Mouse (Mus musculus): ENCODE data around the gene Rbl1.

- TF ChIP-seq POLR2A (IDR thresholded peaks at IDR 0.05; ENCODE audit: insufficient read depth, low read depth, low read length) (no peak), CTCF (IDR thresholded peaks at IDR 0.05) (no peak), EP300 (IDR thresholded peaks at IDR 0.05; ENCODE audit: insufficient read depth, low read depth, low read length) (no peak)
Measured at GRCm38 (mm10) chr2:157136176-157136575, 68.2 kb downstream of the Rbl1 start.
